Mouse (Mus musculus): ENCODE measurements around the gene Phldb2. TPM values are rescaled to one million over a fixed set of nuclear protein-coding genes. Genes with fewer than 3 reads are reported as not detected.
A peak's percentile ranks its signal among the peaks of the same experiment; 100 is the strongest.

Phldb2 gene
- polyA plus RNA-seq, 1 experiment from 2014 or later = 200 TPM

GRCm38 (mm10) chr16:45789311-45789710, 164.1 kb downstream of the Phldb2 start:
- no peaks in the 10 kb centered on the region for H3K27me3 ChIP-seq
- ChIA-PET CTCF (interaction anchor here (0.9 to 1.6 kb wide), 3 partner anchors 11 to 178 kb away, joined by 3 to 7 read pairs (median 3); no protein-coding TSS in a partner anchor), POLR2A (interaction anchor here (1.1 kb wide), 1 partner anchor 13 kb away, joined by 3 read pairs; no protein-coding TSS in a partner anchor)
- ATAC-seq = no peak
- in situ Hi-C loops (cut with MboI; ENCODE audit: low pct_unique_long_range_greater_than_20kb) = no loop called here
- no peak for DNase-seq (ENCODE audit: low read depth, low spot score)
- TF ChIP-seq CTCF (IDR thresholded peaks at IDR 0.05) = no peak

DNA sequence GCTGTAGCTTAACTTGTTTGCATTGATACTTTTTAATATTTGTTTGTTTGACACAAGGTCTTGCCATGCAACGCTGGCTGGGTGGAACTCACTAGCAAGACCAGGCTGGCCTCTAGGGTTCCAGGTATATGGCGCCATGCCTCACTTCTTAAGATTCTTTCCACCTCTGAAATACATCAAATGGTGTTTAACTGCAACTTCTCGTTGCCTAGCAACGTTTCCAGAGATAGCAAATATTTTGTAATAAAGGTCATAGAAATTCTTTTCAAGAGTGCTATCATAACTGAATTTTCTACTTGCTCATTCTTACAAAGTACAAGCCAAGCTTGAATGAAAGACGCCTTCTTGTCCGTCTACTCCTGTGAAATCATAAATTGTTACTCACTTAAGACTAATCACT, 165.7 kb downstream of the Phldb2 start:
- DNase-seq (ENCODE audit: low read depth, low spot score) = no peak
- CTCF ChIA-PET = interaction anchor here (0.6 to 1.9 kb wide), 2 partner anchors 127 to 179 kb away, joined by 3 to 6 read pairs; no protein-coding TSS in a partner anchor
- in situ Hi-C loops (cut with MboI; ENCODE audit: low pct_unique_long_range_greater_than_20kb) = no loop called here
- no peaks in the 10 kb centered on the region for H3K27me3 ChIP-seq
- POLR2A ChIA-PET = no interaction called here
- no peak for ATAC-seq
- TF ChIP-seq CTCF (IDR thresholded peaks at IDR 0.05) = no peak

GRCm38 (mm10) chr16:45786639-45787038, 166.8 kb downstream of the Phldb2 start:
- in situ Hi-C loops (cut with MboI; ENCODE audit: low pct_unique_long_range_greater_than_20kb) = no loop called here

DNA sequence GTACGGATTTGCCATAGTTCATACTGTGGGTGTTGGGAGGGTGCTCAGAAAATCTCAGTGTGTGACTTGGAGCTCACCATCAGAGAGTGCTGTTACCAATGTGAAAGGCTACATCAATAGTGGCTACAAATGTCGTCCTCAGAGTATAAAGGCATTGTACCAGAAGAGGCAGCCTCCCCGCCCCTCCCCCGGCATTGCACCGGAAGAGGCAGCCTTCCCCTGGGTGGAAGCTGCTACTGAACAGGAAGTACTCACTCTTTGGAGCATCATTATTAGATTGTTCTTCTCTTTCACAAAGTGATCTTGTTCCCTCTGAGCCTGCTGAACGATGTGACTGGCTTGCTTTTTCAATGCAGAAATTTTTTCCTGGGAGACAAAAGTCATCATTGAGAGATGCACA, 173.4 kb downstream of the Phldb2 start:
- in situ Hi-C loops (cut with MboI; ENCODE audit: low pct_unique_long_range_greater_than_20kb) = no loop called here
- H3K27me3 ChIP-seq = no peaks in the 10 kb centered on the region
- POLR2A ChIA-PET = no interaction called here
- CTCF ChIA-PET = no interaction called here
- ATAC-seq = no peak
- no peak for TF ChIP-seq CTCF (IDR thresholded peaks at IDR 0.05)
- DNase-seq (ENCODE audit: low read depth, low spot score) = no peak

More at GRCm38 (mm10) chr16:45786639-45787038, 166.8 kb downstream of the Phldb2 start:
- ChIA-PET CTCF (interaction anchor here (1.9 kb wide), 1 partner anchor 180 kb away, joined by 6 read pairs; no protein-coding TSS in a partner anchor), POLR2A (no interaction called here)
- ATAC-seq (no peak), DNase-seq (ENCODE audit: low read depth, low spot score) (no peak)
- H3K27me3 ChIP-seq = no peaks in the 10 kb centered on the region
- TF ChIP-seq CTCF (IDR thresholded peaks at IDR 0.05) = peak; percentile 48

DNA sequence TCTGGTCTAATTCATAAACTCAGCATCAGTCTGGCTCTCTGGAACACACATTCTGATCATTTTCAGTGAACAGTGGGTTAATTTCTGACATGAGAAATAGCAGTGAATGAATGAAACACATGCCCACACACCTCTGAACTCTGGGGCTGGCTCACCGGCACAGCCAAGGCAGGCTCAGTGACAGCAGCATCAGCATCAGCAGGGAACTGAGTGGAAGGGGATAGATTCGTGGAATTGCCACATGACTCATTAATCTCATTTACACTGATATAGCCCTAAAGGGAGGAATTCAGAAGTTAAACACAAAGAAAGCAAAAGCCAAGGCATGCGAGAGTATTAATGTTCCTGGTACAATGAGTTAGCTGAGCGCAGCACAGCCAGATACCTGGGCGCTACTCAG, 178.6 kb downstream of the Phldb2 start:
- ATAC-seq = no peak
- ChIA-PET POLR2A (no interaction called here), CTCF (no interaction called here)
- no peak for TF ChIP-seq CTCF (IDR thresholded peaks at IDR 0.05)
- in situ Hi-C loops (cut with MboI; ENCODE audit: low pct_unique_long_range_greater_than_20kb) = no loop called here
- no peaks in the 10 kb centered on the region for H3K27me3 ChIP-seq
- no peak for DNase-seq (ENCODE audit: low read depth, low spot score)

DNA sequence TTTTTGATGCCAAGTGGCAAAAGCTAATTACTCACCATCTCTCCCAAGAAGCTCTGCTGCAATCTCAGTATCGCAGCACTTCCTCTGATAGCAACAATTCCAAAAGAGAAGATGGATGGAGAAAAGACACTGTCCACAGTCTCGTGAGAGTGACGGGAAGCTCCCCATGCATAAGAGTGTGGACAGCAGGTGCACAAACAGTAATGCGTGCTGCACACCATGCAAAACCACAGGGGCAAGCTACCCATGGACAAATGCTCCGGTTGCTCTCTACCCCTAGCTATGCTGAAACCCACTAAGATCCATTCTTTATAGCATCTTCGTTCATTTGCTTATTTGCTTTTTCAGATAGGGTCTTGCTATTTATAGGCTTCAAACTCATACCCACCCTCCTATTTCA, 182.5 kb downstream of the Phldb2 start:
- in situ Hi-C loops (cut with MboI; ENCODE audit: low pct_unique_long_range_greater_than_20kb) = no loop called here
- DNase-seq (ENCODE audit: low read depth, low spot score) = no peak
- H3K27me3 ChIP-seq = no peaks in the 10 kb centered on the region
- TF ChIP-seq CTCF (IDR thresholded peaks at IDR 0.05) = no peak
- ATAC-seq = no peak
- ChIA-PET CTCF (no interaction called here), POLR2A (interaction anchor here (0.7 kb wide), 1 partner anchor 210 kb away, joined by 4 read pairs; no protein-coding TSS in a partner anchor)

- no peaks in the 10 kb centered on the region for H3K27me3 ChIP-seq
- POLR2A ChIA-PET = interaction anchor here (0.7 kb wide), 1 partner anchor 192 kb away, joined by 3 read pairs; no protein-coding TSS in a partner anchor
- ATAC-seq (no peak), DNase-seq (ENCODE audit: low read depth, low spot score) (no peak)
- in situ Hi-C loops (cut with MboI; ENCODE audit: low pct_unique_long_range_greater_than_20kb) = loop anchor here (10.0 kb wide), 1 partner anchor 197 kb away; no protein-coding TSS in a partner anchor
- TF ChIP-seq CTCF (IDR thresholded peaks at IDR 0.05) = no peak
- CTCF ChIA-PET = interaction anchor here (1.7 kb wide), 1 partner anchor 13 kb away, joined by 3 read pairs; no protein-coding TSS in a partner anchor
These were observed 185.4 kb downstream of the Phldb2 start for GRCm38 (mm10) chr16:45767853-45768640.

- in situ Hi-C loops (cut with MboI; ENCODE audit: low pct_unique_long_range_greater_than_20kb) = loop anchor here (10.0 kb wide), 1 partner anchor 197 kb away; no protein-coding TSS in a partner anchor
- ATAC-seq (no peak), DNase-seq (ENCODE audit: low read depth, low spot score) (no peak)
- CTCF ChIA-PET = no interaction called here
- no peaks in the 10 kb centered on the region for H3K27me3 ChIP-seq
- POLR2A ChIA-PET = interaction anchor here (0.7 kb wide), 1 partner anchor 192 kb away, joined by 3 read pairs; no protein-coding TSS in a partner anchor
- TF ChIP-seq CTCF (IDR thresholded peaks at IDR 0.05) = no peak
These were observed 186.0 kb downstream of the Phldb2 start for GRCm38 (mm10) chr16:45767434-45767833.

DNA sequence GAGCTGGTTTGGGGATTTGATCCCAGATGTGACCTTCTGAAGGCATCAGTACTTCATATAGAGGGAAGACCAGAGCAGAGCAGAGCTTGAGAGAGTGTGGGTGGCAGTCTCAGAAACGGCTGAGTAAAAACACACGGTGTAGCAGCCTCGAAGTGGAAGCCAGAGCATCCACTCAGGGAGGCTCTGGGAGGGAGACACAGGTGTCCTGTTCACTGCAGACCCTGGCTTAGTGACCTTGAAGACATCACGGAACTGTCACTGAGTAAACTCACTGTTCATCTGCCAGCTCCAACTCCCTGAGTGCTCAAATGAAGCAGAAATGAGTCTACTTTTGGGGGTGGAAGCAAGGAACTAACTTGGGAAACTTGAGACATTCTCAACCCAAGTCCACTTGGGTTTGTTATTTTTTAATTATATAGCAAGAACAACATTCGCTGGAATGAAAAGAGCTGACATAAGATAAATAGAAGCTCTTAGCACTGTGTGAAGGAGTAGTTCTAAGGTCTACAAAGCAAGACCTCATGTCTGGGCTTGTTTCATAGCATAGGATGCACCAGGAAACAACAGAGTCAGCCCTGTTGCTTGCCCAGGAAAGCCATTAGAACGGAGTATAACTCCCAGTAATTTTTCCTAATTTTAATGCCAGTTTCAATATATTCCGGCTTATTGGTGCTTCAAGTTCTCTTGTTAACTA, 187.4 kb downstream of the Phldb2 start:
- ChIA-PET POLR2A (no interaction called here), CTCF (interaction anchor here (0.8 to 2.9 kb wide), 5 partner anchors 9 to 201 kb away, joined by 3 to 8 read pairs (median 5); no protein-coding TSS in a partner anchor)
- DNase-seq (ENCODE audit: low read depth, low spot score) (no peak), ATAC-seq (no peak)
- in situ Hi-C loops (cut with MboI; ENCODE audit: low pct_unique_long_range_greater_than_20kb) = loop anchor here (10.0 kb wide), 1 partner anchor 199 kb away; no protein-coding TSS in a partner anchor
- H3K27me3 ChIP-seq = no peaks in the 10 kb centered on the region
- no peak for TF ChIP-seq CTCF (IDR thresholded peaks at IDR 0.05)

DNA sequence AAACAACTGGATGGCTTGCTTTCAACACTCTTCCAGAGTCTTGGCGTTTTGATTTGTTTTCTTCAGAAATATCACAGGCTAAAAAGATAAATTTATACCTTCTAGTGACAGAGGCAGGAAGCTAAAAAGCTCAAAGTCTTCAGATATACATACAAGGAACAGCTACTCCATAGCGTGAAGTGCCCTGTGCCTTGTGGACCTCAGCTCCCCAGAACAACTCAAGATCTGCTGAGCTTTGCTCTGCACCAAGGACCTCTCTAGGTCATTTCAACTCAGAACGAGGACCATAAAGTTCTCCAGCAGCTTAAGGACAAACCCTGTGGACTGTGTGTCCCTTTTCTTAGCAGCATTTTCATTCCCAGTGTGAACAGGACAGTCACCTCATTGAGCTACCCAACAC, 188.3 kb downstream of the Phldb2 start:
- no peak for TF ChIP-seq CTCF (IDR thresholded peaks at IDR 0.05)
- POLR2A ChIA-PET = no interaction called here
- ATAC-seq (no peak), DNase-seq (ENCODE audit: low read depth, low spot score) (no peak)
- in situ Hi-C loops (cut with MboI; ENCODE audit: low pct_unique_long_range_greater_than_20kb) = loop anchor here (10.0 kb wide), 1 partner anchor 200 kb away; no protein-coding TSS in a partner anchor
- CTCF ChIA-PET = interaction anchor here (1.2 to 2.9 kb wide), 7 partner anchors 8 to 202 kb away, joined by 3 to 12 read pairs (median 5); no protein-coding TSS in a partner anchor
- H3K27me3 ChIP-seq = no peaks in the 10 kb centered on the region
